Mouse (Mus musculus): ENCODE data around the gene Uvrag. TPM values are rescaled to one million over a fixed set of nuclear protein-coding genes. Genes with fewer than 3 reads are reported as not detected.

Gene Uvrag
- polyA plus RNA-seq, 1 experiment from 2014 or later, result 18.2 TPM

GRCm38 (mm10) chr7:99169717-99170403 is 28.9 kb upstream of the Uvrag start:
- Histone ChIP-seq H3K9me3 (ENCODE audit: control insufficient read depth, low read length) (no peaks in the 10 kb centered on the region), H3K4me1 (ENCODE audit: control insufficient read depth, insufficient read depth, low read length) (no peaks in the 10 kb centered on the region), H3K36me3 (ENCODE audit: control insufficient read depth, insufficient read depth, low read length) (no peaks in the 10 kb centered on the region), H3K27ac (replicated peaks; ENCODE audit: low read depth, low read length) (no peak overlapping the region), H3K4me2 (ENCODE audit: low read depth, low read length) (no peak overlapping the region), H3K27me3 (replicated peaks; ENCODE audit: control insufficient read depth, insufficient read depth, low read length) (no peaks in the 10 kb centered on the region), H3K9ac (ENCODE audit: low read depth, low read length) (no peak overlapping the region), H3K4me3 (ENCODE audit: low read depth, low read length) (no peak overlapping the region)
- DNase-seq (ENCODE audit: low spot score) (no peak), ATAC-seq (ENCODE audit: low read depth) (no peak)
- WGBS, result 88% methylated on average over 9 of the region's 9 CpGs

- Histone ChIP-seq H3K4me1 (ENCODE audit: control insufficient read depth, insufficient read depth, low read length) (no peaks in the 10 kb centered on the region), H3K4me2 (ENCODE audit: low read depth, low read length) (no peak overlapping the region), H3K36me3 (ENCODE audit: control insufficient read depth, insufficient read depth, low read length) (no peaks in the 10 kb centered on the region), H3K9ac (ENCODE audit: low read depth, low read length) (no peak overlapping the region), H3K9me3 (ENCODE audit: control insufficient read depth, low read length) (no peaks in the 10 kb centered on the region), H3K27ac (replicated peaks; ENCODE audit: low read depth, low read length) (no peak overlapping the region), H3K27me3 (replicated peaks; ENCODE audit: control insufficient read depth, insufficient read depth, low read length) (no peaks in the 10 kb centered on the region), H3K4me3 (ENCODE audit: low read depth, low read length) (no peak overlapping the region)
- DNase-seq (ENCODE audit: low spot score) (no peak), ATAC-seq (ENCODE audit: low read depth) (no peak)
- WGBS, result 84% methylated on average over 6 of the region's 6 CpGs
These were observed 27.8 kb upstream of the Uvrag start for GRCm38 (mm10) chr7:99168756-99169155.

GRCm38 (mm10) chr7:99167939-99168338 is 27.0 kb upstream of the Uvrag start:
- Histone ChIP-seq H3K9me3 (ENCODE audit: control insufficient read depth, low read length) (no peaks in the 10 kb centered on the region), H3K36me3 (ENCODE audit: control insufficient read depth, insufficient read depth, low read length) (no peaks in the 10 kb centered on the region), H3K27me3 (replicated peaks; ENCODE audit: control insufficient read depth, insufficient read depth, low read length) (no peaks in the 10 kb centered on the region), H3K4me2 (ENCODE audit: low read depth, low read length) (no peak overlapping the region), H3K4me3 (ENCODE audit: low read depth, low read length) (no peak overlapping the region), H3K27ac (replicated peaks; ENCODE audit: low read depth, low read length) (no peak overlapping the region), H3K4me1 (ENCODE audit: control insufficient read depth, insufficient read depth, low read length) (no peaks in the 10 kb centered on the region), H3K9ac (ENCODE audit: low read depth, low read length) (no peak overlapping the region)
- WGBS, result 49% methylated on average over 5 of the region's 5 CpGs
- DNase-seq (ENCODE audit: low spot score), result peak; percentile 63
- ATAC-seq (ENCODE audit: low read depth), result peak; percentile 83; the same call in 1 of the 2 replicates

GRCm38 (mm10) chr7:99166159-99166558 is 25.2 kb upstream of the Uvrag start:
- no peaks in the 10 kb centered on the region for H3K27me3 ChIP-seq (replicated peaks; ENCODE audit: control insufficient read depth, insufficient read depth, low read length)

GRCm38 (mm10) chr7:99164873-99165410 is 24.0 kb upstream of the Uvrag start:
- Histone ChIP-seq H3K27me3 (replicated peaks; ENCODE audit: control insufficient read depth, insufficient read depth, low read length) (no peaks in the 10 kb centered on the region), H3K4me3 (ENCODE audit: low read depth, low read length) (no peak overlapping the region), H3K36me3 (ENCODE audit: control insufficient read depth, insufficient read depth, low read length) (no peaks in the 10 kb centered on the region), H3K9ac (ENCODE audit: low read depth, low read length) (no peak overlapping the region), H3K27ac (replicated peaks; ENCODE audit: low read depth, low read length) (no peak overlapping the region), H3K9me3 (ENCODE audit: control insufficient read depth, low read length) (no peaks in the 10 kb centered on the region), H3K4me1 (ENCODE audit: control insufficient read depth, insufficient read depth, low read length) (no peaks in the 10 kb centered on the region), H3K4me2 (ENCODE audit: low read depth, low read length) (no peak overlapping the region)
- 84% methylated on average over 6 of the region's 7 CpGs for WGBS
- ATAC-seq (ENCODE audit: low read depth) (no peak), DNase-seq (ENCODE audit: low spot score) (no peak)

More at GRCm38 (mm10) chr7:99166159-99166558, 25.2 kb upstream of the Uvrag start:
- WGBS, result 67% methylated on average over 8 of the region's 8 CpGs
- H3K27ac ChIP-seq (replicated peaks; ENCODE audit: low read depth, low read length), result no peak overlapping the region
- DNase-seq (ENCODE audit: low spot score), result no peak
- H3K9me3 ChIP-seq (ENCODE audit: control insufficient read depth, low read length), result no peaks in the 10 kb centered on the region
- no peaks in the 10 kb centered on the region for H3K4me1 ChIP-seq (ENCODE audit: control insufficient read depth, insufficient read depth, low read length)
- no peak for ATAC-seq (ENCODE audit: low read depth)
- H3K36me3 ChIP-seq (ENCODE audit: control insufficient read depth, insufficient read depth, low read length), result no peaks in the 10 kb centered on the region
- H3K4me2 ChIP-seq (ENCODE audit: low read depth, low read length), result no peak overlapping the region
- H3K4me3 ChIP-seq (ENCODE audit: low read depth, low read length), result no peak overlapping the region
- no peak overlapping the region for H3K9ac ChIP-seq (ENCODE audit: low read depth, low read length)

- H3K9me3 ChIP-seq (ENCODE audit: control insufficient read depth, low read length), result no peaks in the 10 kb centered on the region
- no peak overlapping the region for H3K27ac ChIP-seq (replicated peaks; ENCODE audit: low read depth, low read length)
- WGBS, result 85% methylated on average over 7 of the region's 7 CpGs
- H3K4me1 ChIP-seq (ENCODE audit: control insufficient read depth, insufficient read depth, low read length), result no peaks in the 10 kb centered on the region
- DNase-seq (ENCODE audit: low spot score), result no peak
- no peak overlapping the region for H3K9ac ChIP-seq (ENCODE audit: low read depth, low read length)
- no peak for ATAC-seq (ENCODE audit: low read depth)
- no peaks in the 10 kb centered on the region for H3K27me3 ChIP-seq (replicated peaks; ENCODE audit: control insufficient read depth, insufficient read depth, low read length)
- H3K36me3 ChIP-seq (ENCODE audit: control insufficient read depth, insufficient read depth, low read length), result no peaks in the 10 kb centered on the region
- H3K4me3 ChIP-seq (ENCODE audit: low read depth, low read length), result no peak overlapping the region
- no peak overlapping the region for H3K4me2 ChIP-seq (ENCODE audit: low read depth, low read length)
These were observed 21.5 kb upstream of the Uvrag start for GRCm38 (mm10) chr7:99162462-99162861.

- H3K9ac ChIP-seq (ENCODE audit: low read depth, low read length), result no peak overlapping the region
- H3K27ac ChIP-seq (replicated peaks; ENCODE audit: low read depth, low read length), result no peak overlapping the region
- H3K36me3 ChIP-seq (ENCODE audit: control insufficient read depth, insufficient read depth, low read length), result no peaks in the 10 kb centered on the region
- no peaks in the 10 kb centered on the region for H3K4me1 ChIP-seq (ENCODE audit: control insufficient read depth, insufficient read depth, low read length)
- DNase-seq (ENCODE audit: low spot score) (no peak), ATAC-seq (ENCODE audit: low read depth) (no peak)
- 86% methylated on average over 11 of the region's 11 CpGs for WGBS
- no peaks in the 10 kb centered on the region for H3K27me3 ChIP-seq (replicated peaks; ENCODE audit: control insufficient read depth, insufficient read depth, low read length)
- no peak overlapping the region for H3K4me3 ChIP-seq (ENCODE audit: low read depth, low read length)
- no peak overlapping the region for H3K4me2 ChIP-seq (ENCODE audit: low read depth, low read length)
- no peaks in the 10 kb centered on the region for H3K9me3 ChIP-seq (ENCODE audit: control insufficient read depth, low read length)
These were observed 21.0 kb upstream of the Uvrag start for GRCm38 (mm10) chr7:99161961-99162360.

- DNase-seq (ENCODE audit: low spot score) (no peak), ATAC-seq (ENCODE audit: low read depth) (no peak)
These were observed 20.6 kb upstream of the Uvrag start for GRCm38 (mm10) chr7:99161529-99161928.

GRCm38 (mm10) chr7:99160995-99161394 is 20.1 kb upstream of the Uvrag start:
- ATAC-seq (ENCODE audit: low read depth) (no peak), DNase-seq (ENCODE audit: low spot score) (no peak)

More at GRCm38 (mm10) chr7:99161529-99161928, 20.6 kb upstream of the Uvrag start:
- Histone ChIP-seq H3K27ac (replicated peaks; ENCODE audit: low read depth, low read length) (no peak overlapping the region), H3K9me3 (ENCODE audit: control insufficient read depth, low read length) (no peaks in the 10 kb centered on the region), H3K4me3 (ENCODE audit: low read depth, low read length) (no peak overlapping the region), H3K4me2 (ENCODE audit: low read depth, low read length) (no peak overlapping the region), H3K4me1 (ENCODE audit: control insufficient read depth, insufficient read depth, low read length) (no peaks in the 10 kb centered on the region), H3K36me3 (ENCODE audit: control insufficient read depth, insufficient read depth, low read length) (no peaks in the 10 kb centered on the region), H3K9ac (ENCODE audit: low read depth, low read length) (no peak overlapping the region), H3K27me3 (replicated peaks; ENCODE audit: control insufficient read depth, insufficient read depth, low read length) (no peaks in the 10 kb centered on the region)
- WGBS, result 47% methylated on average over 4 of the region's 4 CpGs

More at GRCm38 (mm10) chr7:99160995-99161394, 20.1 kb upstream of the Uvrag start:
- H3K36me3 ChIP-seq (ENCODE audit: control insufficient read depth, insufficient read depth, low read length), result no peaks in the 10 kb centered on the region
- no peak overlapping the region for H3K27ac ChIP-seq (replicated peaks; ENCODE audit: low read depth, low read length)
- no peaks in the 10 kb centered on the region for H3K27me3 ChIP-seq (replicated peaks; ENCODE audit: control insufficient read depth, insufficient read depth, low read length)
- 83% methylated on average over 7 of the region's 7 CpGs for WGBS
- no peak overlapping the region for H3K4me3 ChIP-seq (ENCODE audit: low read depth, low read length)
- 0 out of 2 replicates have a peak, but pooled peaks cover 2% of the 10 kb centered on the region for H3K4me1 ChIP-seq (ENCODE audit: control insufficient read depth, insufficient read depth, low read length)
- H3K9ac ChIP-seq (ENCODE audit: low read depth, low read length), result no peak overlapping the region
- H3K4me2 ChIP-seq (ENCODE audit: low read depth, low read length), result no peak overlapping the region
- no peaks in the 10 kb centered on the region for H3K9me3 ChIP-seq (ENCODE audit: control insufficient read depth, low read length)
